Mouse (Mus musculus) duodenum, adult 2 months (tissue): ENCODE measurements around the gene Ube2m. TPM values are rescaled to one million over a fixed set of nuclear protein-coding genes. Genes with fewer than 3 reads are reported as not detected.

Experiments used
- polyA plus RNA-seq: library from polyadenylated mRNA; depleted of rRNA; stranded (reverse); fragments of >200 nt; gene quantifications from 2 replicates; pipeline ENCODE4 v1.2.3, GENCODE M21; 2012; ENCODE audit warnings: low replicate concordance; rRNA removed

The Ube2m gene
- 110 and 111 TPM in 2 replicates for polyA plus RNA-seq

DNA sequence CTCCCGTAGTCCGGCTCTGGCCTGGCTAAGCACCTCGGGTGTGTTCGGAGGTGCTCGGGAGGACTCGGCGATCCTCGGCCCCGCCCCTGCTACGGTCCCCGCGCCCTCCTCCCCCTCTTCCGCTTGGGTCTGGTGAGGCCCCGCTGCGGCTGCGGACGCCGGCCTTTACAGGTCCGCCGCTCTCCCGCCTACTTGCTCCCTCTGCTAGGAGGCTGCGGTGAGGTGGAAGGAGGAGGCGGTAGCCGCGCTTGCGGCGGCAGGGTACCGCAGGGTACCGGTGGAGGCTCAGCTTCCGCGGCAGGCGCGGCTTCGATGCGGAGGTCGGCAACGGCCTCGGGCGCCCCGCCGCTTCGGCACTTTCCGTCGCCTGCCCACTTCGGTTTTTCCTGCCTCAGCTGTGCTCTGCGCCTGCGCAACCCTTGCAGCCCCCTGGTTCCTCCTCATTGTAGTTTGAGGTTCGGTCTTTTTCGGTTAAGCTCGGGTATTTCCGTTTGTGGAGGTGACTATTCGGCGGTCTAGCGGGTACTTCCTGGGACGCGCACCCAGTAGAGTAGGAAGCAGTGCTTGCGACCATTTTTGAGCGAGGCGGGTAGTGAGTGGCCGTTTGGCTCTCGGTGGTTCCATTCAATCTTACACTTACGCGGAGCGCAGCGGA is at the start of gene Ube2m:
Gene Ube2m (minus strand): TSS at position 375 of the 655 bp plus-strand sequence.

DNA sequence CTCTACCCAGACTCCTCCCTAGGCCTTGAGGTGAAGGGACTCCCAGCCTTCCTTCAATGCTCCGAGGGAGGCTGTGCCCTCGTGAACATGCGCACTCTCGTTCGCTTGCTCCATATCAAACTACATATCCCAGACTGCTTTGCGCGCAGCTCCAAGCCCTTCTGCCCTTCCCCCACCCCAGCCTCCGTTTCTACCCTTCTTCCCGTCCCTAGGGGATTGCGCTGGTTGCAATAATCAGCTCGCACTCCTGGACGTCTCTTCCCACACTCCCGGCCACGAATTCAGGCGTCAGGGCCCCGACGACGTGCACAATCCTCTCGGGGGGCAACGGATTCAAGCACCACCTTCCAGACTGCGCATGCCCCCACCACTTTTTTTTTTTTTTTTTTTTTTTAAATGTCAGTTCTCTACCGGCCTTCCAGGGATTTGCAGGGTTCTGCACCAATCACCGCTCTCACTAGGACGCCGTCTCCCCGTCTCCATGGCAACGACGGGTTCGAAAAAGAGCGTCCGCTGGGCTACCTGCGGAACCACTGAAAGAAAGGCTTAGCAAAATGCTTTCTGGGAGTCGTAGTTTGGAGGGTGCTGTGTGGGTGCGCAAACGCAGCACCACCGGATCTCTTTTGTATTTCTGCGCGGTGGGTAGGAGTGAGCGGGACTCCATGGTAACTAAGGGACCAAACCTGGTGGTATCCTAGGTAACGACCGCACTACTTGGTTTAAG is 16.4 kb upstream of the Ube2m start, which contains the start of gene Mzf1:
Gene Mzf1 (minus strand): TSS at position 478 of the 724 bp plus-strand sequence.

GRCm38 (mm10) chr7:13034148-13034977 is 3.7 kb downstream of the Ube2m start, which contains the start of gene Chmp2a:
Gene Chmp2a, minus strand, starts transcription at chr7:13034807.

GRCm38 (mm10) chr7:13010005-13010908 is 27.8 kb downstream of the Ube2m start, which contains the start of gene Zbtb45:
Gene Zbtb45, minus strand, starts transcription at chr7:13010034.

GRCm38 (mm10) chr7:12998851-12999250 is 39.2 kb downstream of the Ube2m start, which contains the start of gene Trim28:
Gene Trim28, plus strand, starts transcription at chr7:12999114.

GRCm38 (mm10) chr7:12998053-12998452 is 40.0 kb downstream of the Ube2m start, which contains the start of gene Slc27a5:
Gene Slc27a5, minus strand, starts transcription at chr7:12998192.

Other genes with a start within 250 kb of the Ube2m start
- gene Zscan18, start 234.6 kb downstream of the Ube2m start, polyA plus RNA-seq: 0.25 and 0.32 TPM in 2 replicates
- gene Zfp329, start 219.4 kb downstream of the Ube2m start, polyA plus RNA-seq: 0.04 and 0.11 TPM in 2 replicates
- 4.8 and 5.0 TPM in 2 replicates for gene Zfp110, start 203.5 kb downstream of the Ube2m start, polyA plus RNA-seq
- gene Zfp128, start 157.1 kb downstream of the Ube2m start, polyA plus RNA-seq: 0.16 TPM in 1 of 2 replicates, not detected in the other
- 3.3 and 4.4 TPM in 2 replicates for gene Zscan22, start 140.5 kb downstream of the Ube2m start, polyA plus RNA-seq
- gene Rps5, start 116.0 kb downstream of the Ube2m start, polyA plus RNA-seq: 923 and 1,500 TPM in 2 replicates
- 0.14 and 0.33 TPM in 2 replicates for gene Rnf225, start 110.9 kb downstream of the Ube2m start, polyA plus RNA-seq
- 2.2 and 3.4 TPM in 2 replicates for gene Zfp324, start 72.4 kb downstream of the Ube2m start, polyA plus RNA-seq
- gene Zfp446, start 60.4 kb downstream of the Ube2m start, polyA plus RNA-seq: 1.6 and 2.4 TPM in 2 replicates
- gene Slc27a5, start 40.1 kb downstream of the Ube2m start, polyA plus RNA-seq: 0.53 and 1.1 TPM in 2 replicates
- gene Trim28, start 39.2 kb downstream of the Ube2m start, polyA plus RNA-seq: 163 and 224 TPM in 2 replicates
- gene Zbtb45, start 28.2 kb downstream of the Ube2m start, polyA plus RNA-seq: 40.6 and 44.7 TPM in 2 replicates
- gene Chmp2a, start 3.5 kb downstream of the Ube2m start, polyA plus RNA-seq: 34.9 and 69.3 TPM in 2 replicates
- gene Mzf1, start 16.5 kb upstream of the Ube2m start, polyA plus RNA-seq: 1.1 and 1.6 TPM in 2 replicates
- not detected in 2 replicates for gene Vmn1r85, start 56.9 kb upstream of the Ube2m start, polyA plus RNA-seq
- not detected in 2 replicates for gene Vmn1r86, start 81.6 kb upstream of the Ube2m start, polyA plus RNA-seq
- gene Vmn1r87, start 101.9 kb upstream of the Ube2m start, polyA plus RNA-seq: not detected in 2 replicates
- gene Vmn1r88, start 121.3 kb upstream of the Ube2m start, polyA plus RNA-seq: not detected in 2 replicates
- not detected in 2 replicates for gene Vmn1r89, start 174.7 kb upstream of the Ube2m start, polyA plus RNA-seq
- gene Lig1, start 239.0 kb upstream of the Ube2m start, polyA plus RNA-seq: 5.4 and 6.0 TPM in 2 replicates
- gene Zswim9, start 240.4 kb upstream of the Ube2m start, polyA plus RNA-seq: 1.4 and 1.8 TPM in 2 replicates